Mouse (Mus musculus) spleen, postnatal 0 days (tissue): ENCODE results near the gene Cib3. TPM values are rescaled to one million over a fixed set of nuclear protein-coding genes. Genes with fewer than 3 reads are reported as not detected.

Experiments used
- polyA plus RNA-seq: library from polyadenylated mRNA; unstranded; fragments of >200 nt; fragmentation: Nextera tagmentation; extraction: Ambion mirVana; gene quantifications from 2 replicates; pipeline ENCODE4 v1.2.1, GENCODE M21; 2015

Cib3 gene
- polyA plus RNA-seq = 0.26 and 0.39 TPM in 2 replicates

DNA sequence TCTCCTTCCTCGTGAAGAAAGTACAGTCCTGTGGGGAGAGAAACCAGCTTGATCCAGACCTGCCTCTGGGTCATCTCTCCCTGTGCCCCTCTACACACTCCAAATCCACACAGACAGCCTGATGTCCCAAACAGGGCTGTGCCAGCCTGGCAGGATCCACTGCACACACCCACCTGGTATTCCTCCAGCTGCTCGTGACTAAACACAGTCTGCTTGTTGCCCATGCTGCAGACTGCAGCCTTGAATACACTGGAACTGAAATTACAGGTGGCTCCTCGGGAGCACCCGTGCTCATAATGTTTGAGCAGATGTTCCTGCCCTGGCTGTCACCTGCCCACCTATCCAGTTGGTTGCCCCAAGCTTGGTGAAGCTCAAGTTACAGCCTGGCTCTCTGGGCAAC is at the start of gene Cib3:
Cib3 (minus strand) TSS at position 87 of the 400 bp plus-strand sequence.

DNA sequence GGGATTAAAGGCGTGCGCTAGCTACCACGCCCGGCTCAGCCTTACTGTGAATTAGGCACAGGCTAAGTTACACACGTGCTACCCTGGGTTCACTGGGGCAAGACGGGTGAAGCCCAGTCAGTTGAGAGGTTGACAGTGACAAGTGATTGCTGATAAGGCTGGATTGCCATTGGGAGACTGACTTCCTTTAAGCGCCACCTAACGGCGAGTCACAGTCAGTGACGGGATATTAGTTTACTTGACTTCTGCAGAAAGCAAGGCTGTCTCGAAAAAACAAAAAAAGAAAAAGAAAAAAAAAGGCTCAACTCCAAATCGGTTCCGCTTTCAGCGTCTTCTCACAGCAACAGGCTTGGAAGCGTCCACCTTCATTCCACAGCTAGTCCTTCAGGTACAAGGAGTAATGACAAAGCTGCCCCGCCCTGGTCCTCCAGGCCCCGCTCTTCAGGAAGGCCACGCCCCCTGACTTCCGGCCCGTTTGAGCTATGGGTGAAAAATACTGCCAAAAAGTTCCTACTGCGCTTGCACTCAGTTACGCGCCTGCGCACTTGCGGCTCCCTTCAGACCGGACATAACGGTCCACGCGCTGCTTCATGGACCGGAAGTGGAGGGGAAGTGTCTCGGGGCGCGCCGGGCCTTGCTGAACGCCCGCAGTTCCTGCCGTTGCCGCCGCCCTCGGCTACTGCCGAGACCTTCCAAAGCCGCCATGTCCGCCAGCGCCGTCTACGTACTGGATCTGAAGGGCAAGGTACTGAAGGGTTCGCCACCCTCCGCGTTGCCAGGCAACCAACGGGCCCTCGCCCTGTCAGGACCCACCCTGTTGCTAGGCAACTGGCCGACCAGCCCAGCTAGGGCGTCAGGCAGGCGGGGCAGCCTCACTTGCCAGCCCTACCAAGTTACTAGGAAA is 27.1 kb upstream of the Cib3 start, which contains the start of gene Ap1m1:
Ap1m1 (plus strand) TSS at position 520 of the 904 bp plus-strand sequence.

DNA sequence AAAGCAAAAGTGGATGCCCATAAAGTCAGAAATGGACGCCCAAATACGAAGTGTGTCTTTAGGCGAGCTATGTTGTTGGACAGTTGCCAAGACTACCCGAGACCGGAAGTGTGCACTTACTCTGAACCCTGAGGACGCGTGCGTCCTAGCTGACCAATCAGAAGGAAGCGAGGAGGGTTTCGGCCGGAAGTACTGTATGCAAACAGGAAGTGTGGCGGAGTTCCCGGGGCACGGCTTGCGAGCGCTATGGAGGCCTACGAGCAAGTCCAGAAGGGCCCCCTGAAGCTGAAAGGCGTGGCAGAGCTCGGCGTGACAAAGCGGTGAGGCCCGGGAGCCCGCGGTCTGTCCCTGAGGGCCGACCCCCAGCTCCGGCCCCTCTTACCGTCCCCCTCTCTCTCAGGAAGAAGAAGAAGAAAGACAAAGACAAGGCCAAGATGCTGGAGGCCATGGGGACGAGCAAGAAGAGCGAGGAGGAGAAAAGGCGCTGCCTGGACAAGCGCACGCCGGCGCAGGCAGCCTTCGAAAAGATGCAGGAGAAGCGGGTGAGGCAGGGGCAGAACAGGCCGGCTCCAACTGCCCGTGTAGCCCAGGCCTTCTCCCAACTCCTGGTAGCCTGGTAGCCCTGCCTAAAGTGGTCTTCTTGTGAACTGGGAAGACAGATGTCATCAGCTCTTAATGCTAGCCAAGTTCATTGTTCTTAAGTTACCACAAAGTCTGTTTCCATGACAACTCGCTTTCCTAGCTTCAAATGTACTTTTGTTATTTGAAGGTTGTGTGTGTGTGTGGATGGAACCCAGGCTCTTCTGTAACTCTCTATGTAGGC is 7.1 kb upstream of the Cib3 start, which contains the start of gene Fam32a:
Fam32a (plus strand) TSS at position 190 of the 823 bp plus-strand sequence.

DNA sequence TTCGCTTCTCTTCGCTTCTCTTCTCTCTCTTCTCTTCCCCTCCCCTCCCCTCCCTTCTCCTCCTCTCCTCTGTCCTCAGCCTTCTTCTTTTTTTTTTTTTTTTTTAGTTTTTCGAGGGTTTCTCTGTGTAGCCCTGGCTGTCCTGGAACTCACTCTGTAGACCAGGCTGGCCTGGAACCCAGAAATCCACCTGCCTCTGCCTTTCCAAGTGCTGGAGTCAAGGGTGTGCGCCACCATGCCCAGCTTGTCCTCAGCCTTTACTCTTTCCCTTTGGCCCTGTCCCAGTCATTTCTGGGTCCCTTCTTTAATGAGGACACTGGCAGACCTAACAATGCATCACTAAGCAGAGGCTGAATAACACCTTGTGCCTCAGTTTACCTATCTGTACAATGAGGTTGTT is 899 bp upstream of the Cib3 start, which contains the start of gene Gm11034:
Gm11034 (minus strand) TSS at position 101 of the 400 bp plus-strand sequence.

DNA sequence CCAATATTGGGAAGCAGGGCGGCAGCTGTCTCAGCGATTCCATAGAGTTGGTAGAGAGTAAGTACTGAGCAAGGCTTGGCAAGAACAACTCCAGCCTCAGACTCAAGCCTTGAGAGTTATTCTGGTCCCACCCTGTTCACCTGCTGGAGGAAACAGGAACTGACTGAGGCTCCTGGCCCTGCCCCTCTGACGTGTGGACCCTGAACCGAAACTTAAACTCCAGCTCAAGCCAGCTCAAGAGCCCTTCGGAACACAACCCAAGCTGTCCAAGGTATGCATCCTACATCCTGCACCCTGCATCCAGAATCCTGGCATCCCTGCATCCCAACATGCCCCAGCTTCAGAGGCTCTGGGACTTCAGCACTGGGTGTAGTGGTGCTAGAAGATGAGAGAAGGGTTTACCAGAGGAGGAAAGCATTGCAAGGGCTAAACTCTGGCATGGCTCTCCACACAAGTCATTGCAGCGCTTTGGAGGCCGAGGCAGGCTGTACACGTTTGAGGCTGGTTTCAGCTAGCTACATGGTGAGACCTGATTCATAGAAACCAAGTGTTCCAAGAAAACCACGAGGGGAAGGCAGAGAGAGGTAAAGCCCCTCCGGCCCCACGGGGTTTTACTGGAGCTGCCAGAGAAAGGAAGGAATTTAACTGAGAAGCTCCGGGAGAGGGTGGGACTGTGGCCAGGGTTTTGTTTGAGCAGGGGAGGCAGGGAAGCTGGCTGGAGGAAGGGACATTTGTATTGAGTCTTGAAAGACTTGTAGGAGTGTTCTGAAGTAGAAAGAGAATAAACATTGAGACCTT is 23.0 kb downstream of the Cib3 start, which contains the start of gene Hsh2d:
Hsh2d (plus strand) TSS at position 222 of the 798 bp plus-strand sequence.

DNA sequence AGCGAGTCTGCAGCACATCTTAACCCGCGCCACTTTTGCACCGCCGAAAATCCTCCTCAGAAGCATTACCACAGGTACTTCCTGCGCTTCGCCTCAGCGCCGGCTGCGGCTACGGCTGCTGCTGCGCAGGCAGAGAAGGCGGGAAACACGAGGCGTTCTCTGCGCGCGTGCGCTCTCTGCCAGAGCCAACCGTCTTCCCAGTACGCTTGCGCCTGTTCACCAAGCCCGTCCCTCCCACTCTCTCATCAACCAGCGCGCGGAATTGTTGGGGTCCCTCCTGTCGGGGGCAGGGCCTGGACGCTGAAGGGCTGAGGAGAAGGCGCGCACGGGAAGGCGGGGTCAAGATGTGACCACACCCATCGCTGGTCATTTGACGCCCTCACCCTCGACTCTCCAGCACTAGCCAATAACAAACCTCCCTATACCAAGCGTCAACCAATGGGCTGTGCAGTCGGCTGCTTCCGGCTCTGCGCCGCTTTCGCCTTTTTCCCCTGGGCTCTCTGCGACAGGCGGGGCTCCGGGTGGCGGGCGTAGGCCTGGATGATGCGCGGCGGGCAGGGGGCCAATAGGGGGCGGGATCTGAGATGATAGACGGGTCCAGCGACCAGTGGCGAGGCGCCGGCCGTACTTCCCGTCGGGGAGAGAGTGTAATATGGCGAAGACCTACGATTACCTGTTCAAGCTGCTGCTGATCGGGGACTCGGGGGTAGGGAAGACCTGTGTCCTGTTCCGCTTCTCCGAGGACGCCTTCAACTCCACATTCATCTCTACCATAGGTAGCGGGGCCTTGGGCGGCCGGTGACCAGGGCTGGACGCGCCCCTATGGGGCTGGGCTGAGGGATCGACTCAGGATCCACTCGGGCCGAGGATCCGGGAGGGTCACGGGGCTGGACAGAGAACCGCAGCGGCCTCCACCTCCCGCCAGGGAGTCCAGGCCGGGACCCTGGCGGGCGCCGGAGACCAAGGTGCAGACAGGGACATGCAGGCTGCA is 51.6 kb downstream of the Cib3 start, which contains the start of gene Rab8a:
Rab8a (plus strand) TSS at position 494 of the 991 bp plus-strand sequence.

Other genes with a start within 250 kb of the Cib3 start
- 37.6 and 46.6 TPM in 2 replicates for gene Cyp4f18, start 203.2 kb downstream of the Cib3 start, polyA plus RNA-seq
- gene Olfr372, start 171.6 kb downstream of the Cib3 start, polyA plus RNA-seq = 0.13 TPM in 1 of 2 replicates, not detected in the other
- 0.06 and 0.07 TPM in 2 replicates for gene Olfr373, start 129.7 kb downstream of the Cib3 start, polyA plus RNA-seq
- gene Olfr374, start 105.8 kb downstream of the Cib3 start, polyA plus RNA-seq = 0.04 TPM in 1 of 2 replicates, not detected in the other
- gene Tpm4, start 77.9 kb downstream of the Cib3 start, polyA plus RNA-seq = 196 and 211 TPM in 2 replicates
- gene Rab8a, start 51.6 kb downstream of the Cib3 start, polyA plus RNA-seq = 58.0 and 61.8 TPM in 2 replicates
- 2.7 and 3.6 TPM in 2 replicates for gene Hsh2d, start 23.2 kb downstream of the Cib3 start, polyA plus RNA-seq
- not detected in 2 replicates for gene Gm11034, start 799 bp upstream of the Cib3 start, polyA plus RNA-seq
- 52.6 and 55.1 TPM in 2 replicates for gene Fam32a, start 6.9 kb upstream of the Cib3 start, polyA plus RNA-seq
- gene Ap1m1, start 27.2 kb upstream of the Cib3 start, polyA plus RNA-seq = 68.3 and 74.6 TPM in 2 replicates
- 12.0 and 12.3 TPM in 2 replicates for gene Gm10282, start 92.4 kb upstream of the Cib3 start, polyA plus RNA-seq
- 18.5 and 24.5 TPM in 2 replicates for gene Klf2, start 106.2 kb upstream of the Cib3 start, polyA plus RNA-seq
- 18.2 and 19.9 TPM in 2 replicates for gene Eps15l1, start 208.6 kb upstream of the Cib3 start, polyA plus RNA-seq
- gene Calr3, start 231.0 kb upstream of the Cib3 start, polyA plus RNA-seq = 0.68 and 0.87 TPM in 2 replicates
- 3.8 and 5.7 TPM in 2 replicates for gene 1700030K09Rik, start 231.0 kb upstream of the Cib3 start, polyA plus RNA-seq